Mouse (Mus musculus): ENCODE results near the gene Sf1. TPM values are rescaled to one million over a fixed set of nuclear protein-coding genes. Genes with fewer than 3 reads are reported as not detected.

The Sf1 gene
- polyA plus RNA-seq, 1 experiment from 2014 or later = 186 TPM

DNA sequence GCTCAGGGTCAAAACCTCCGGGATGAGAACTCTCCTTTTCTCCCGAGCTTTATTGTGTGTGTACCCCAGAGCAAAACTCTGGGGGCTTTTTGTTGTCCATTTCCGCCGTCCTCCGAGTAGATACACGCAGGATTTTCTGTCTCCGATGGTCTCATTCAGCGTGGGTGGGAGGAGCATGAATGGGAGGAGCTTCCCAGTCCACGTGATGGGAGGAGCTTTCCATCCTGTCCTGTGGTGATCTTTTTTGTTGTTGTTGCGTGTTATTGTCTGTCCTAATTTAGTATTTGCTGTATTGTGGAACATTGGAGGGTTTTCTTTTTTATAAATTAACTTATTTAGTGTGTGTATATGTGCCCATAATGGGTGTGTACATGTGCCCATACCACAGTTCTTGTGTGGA, 41.9 kb downstream of the Sf1 start:
- no peak for TF ChIP-seq CTCF (IDR thresholded peaks at IDR 0.05)
- peaks cover 11% of the 10 kb centered on the region for H3K27me3 ChIP-seq
- POLR2A ChIA-PET = interaction anchor here (1.1 kb wide), 1 partner anchor 9 kb away, joined by 3 read pairs; no protein-coding TSS in a partner anchor
- CTCF ChIA-PET = interaction anchor here (1.2 kb wide), 1 partner anchor 13 kb away, joined by 3 read pairs; no protein-coding TSS in a partner anchor
- in situ Hi-C loops (cut with MboI; ENCODE audit: low pct_unique_long_range_greater_than_20kb) = no loop called here
- DNase-seq (ENCODE audit: low read depth, low spot score) = no peak
- ATAC-seq = no peak

DNA sequence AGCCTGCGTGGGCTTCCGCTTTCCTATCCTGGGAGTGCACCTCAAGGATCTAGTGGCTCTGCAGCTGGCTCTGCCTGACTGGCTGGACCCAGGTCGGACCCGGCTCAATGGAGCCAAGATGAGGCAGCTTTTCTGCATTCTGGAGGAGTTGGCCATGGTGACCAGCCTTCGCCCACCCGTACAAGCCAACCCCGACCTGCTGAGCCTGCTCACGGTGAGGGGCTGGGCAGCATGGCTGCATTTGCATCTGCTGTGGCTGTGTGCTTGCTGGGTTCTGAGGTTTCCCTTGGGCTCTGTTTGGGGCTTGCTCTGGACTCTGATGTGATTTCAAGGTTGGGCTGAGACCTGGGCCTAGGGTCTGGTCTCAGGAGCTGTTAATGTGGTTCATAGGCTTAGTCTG, 43.6 kb downstream of the Sf1 start:
- in situ Hi-C loops (cut with MboI; ENCODE audit: low pct_unique_long_range_greater_than_20kb) = no loop called here
- DNase-seq (ENCODE audit: low read depth, low spot score) (no peak), ATAC-seq (no peak)
- POLR2A ChIA-PET = no interaction called here
- TF ChIP-seq CTCF (IDR thresholded peaks at IDR 0.05) = no peak
- peaks cover 13% of the 10 kb centered on the region for H3K27me3 ChIP-seq
- CTCF ChIA-PET = no interaction called here

DNA sequence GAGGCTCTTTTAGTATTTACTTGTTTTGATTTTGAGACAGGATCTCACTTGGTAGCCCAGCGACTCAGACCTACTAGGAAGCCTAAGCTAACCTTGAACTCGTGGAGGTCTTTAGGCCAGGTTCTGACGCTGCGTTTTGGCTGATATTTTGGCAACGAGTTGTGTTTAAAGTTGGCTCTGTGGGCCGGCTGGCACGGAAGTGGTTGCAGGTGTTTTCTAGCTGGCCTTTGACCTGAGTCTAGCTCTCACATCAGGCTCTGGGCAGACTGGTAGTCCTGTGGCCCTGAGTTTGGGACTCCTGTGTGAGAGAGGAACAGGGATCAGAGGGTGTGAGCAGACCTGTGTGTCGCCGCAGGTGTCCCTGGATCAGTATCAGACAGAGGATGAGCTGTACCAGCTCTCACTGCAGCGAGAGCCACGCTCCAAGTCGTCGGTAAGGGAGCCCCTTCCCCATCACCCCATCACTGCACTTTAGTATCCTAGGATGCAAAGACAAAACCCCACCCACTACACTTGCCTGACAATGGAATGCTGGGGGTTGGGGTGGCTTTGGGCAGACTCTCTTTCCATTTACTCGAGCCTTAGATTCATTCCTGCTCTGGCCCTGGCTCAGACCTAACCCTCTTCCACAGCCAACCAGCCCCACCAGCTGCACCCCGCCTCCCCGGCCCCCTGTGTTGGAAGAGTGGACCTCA, 44.5 kb downstream of the Sf1 start:
- ChIA-PET POLR2A (no interaction called here), CTCF (no interaction called here)
- ATAC-seq (no peak), DNase-seq (ENCODE audit: low read depth, low spot score) (no peak)
- no peak for TF ChIP-seq CTCF (IDR thresholded peaks at IDR 0.05)
- peaks cover 18% of the 10 kb centered on the region for H3K27me3 ChIP-seq
- in situ Hi-C loops (cut with MboI; ENCODE audit: low pct_unique_long_range_greater_than_20kb) = no loop called here

DNA sequence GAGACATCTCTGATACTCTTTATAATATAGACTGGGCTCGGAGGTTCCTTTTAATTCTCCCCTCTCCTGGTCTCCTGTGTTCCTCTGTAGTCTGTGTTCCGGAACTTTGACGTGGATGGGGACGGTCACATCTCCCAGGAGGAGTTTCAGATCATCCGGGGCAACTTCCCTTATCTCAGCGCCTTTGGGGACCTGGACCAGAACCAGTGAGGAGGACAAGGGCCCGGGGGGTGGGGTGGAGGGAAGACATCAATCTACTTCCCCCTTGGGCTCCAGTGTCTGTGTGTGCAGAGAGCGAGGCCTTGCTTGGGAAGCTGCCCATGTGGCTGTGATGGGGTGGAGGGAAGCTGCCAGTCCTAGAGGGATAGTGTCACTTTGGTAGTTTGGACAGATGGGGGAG, 45.3 kb downstream of the Sf1 start:
- in situ Hi-C loops (cut with MboI; ENCODE audit: low pct_unique_long_range_greater_than_20kb) = no loop called here
- DNase-seq (ENCODE audit: low read depth, low spot score) (no peak), ATAC-seq (no peak)
- TF ChIP-seq CTCF (IDR thresholded peaks at IDR 0.05) = no peak
- CTCF ChIA-PET = interaction anchor here (1.4 kb wide), 1 partner anchor 9 kb away, joined by 4 read pairs; no protein-coding TSS in a partner anchor
- H3K27me3 ChIP-seq = peaks cover 12% of the 10 kb centered on the region
- POLR2A ChIA-PET = interaction anchor here (0.5 kb wide), 1 partner anchor 214 kb away, joined by 4 read pairs; no protein-coding TSS in a partner anchor

DNA sequence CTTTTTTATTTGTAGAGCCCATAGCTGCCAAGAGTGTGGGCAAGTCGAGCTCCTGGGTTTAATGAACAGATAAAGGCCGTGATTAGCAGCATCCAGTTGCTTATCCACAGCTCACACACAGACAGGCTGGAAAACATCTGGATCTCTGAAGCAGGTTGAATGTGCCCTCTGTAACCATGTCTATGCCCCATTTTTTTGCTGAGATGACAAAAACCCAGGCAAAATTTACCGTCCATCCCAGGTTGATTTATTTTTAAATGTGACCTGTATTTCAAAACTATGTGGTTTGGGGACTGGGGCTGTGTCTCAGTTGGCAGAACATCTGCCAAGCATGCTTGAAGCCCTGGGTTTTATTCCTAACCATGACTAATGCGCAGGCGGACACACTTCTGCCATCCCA, 45.7 kb downstream of the Sf1 start:
- peaks cover 12% of the 10 kb centered on the region for H3K27me3 ChIP-seq
- in situ Hi-C loops (cut with MboI; ENCODE audit: low pct_unique_long_range_greater_than_20kb) = no loop called here
- TF ChIP-seq CTCF (IDR thresholded peaks at IDR 0.05) = no peak
- ATAC-seq (no peak), DNase-seq (ENCODE audit: low read depth, low spot score) (no peak)
- ChIA-PET POLR2A (interaction anchor here (0.5 kb wide), 1 partner anchor 214 kb away, joined by 4 read pairs; no protein-coding TSS in a partner anchor), CTCF (interaction anchor here (1.4 kb wide), 1 partner anchor 9 kb away, joined by 4 read pairs; no protein-coding TSS in a partner anchor)

DNA sequence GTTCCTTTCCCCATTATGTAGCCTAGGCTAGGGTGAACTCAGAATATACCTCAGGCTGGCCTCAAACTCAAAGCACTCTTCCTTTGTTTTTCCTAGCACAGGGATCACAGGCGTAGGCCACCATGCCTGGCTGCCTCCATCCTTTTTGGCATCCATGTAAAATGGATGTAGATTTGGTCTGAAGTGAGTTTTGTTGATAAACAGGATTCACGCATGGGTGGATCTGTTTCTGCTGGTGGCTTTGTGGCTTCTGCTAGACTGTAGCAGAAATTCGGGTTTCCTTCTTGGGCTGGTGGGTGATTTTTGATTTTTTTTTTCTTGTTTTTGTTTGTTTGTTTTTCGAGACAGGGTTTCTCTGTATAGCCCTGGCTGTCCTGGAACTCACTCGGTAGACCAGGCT, 46.4 kb downstream of the Sf1 start:
- no peak for DNase-seq (ENCODE audit: low read depth, low spot score)
- POLR2A ChIA-PET = interaction anchor here (0.6 kb wide), 1 partner anchor 43 kb away, joined by 4 read pairs; no protein-coding TSS in a partner anchor
- no peak for ATAC-seq
- in situ Hi-C loops (cut with MboI; ENCODE audit: low pct_unique_long_range_greater_than_20kb) = no loop called here
- CTCF ChIA-PET = interaction anchor here (1.4 kb wide), 1 partner anchor 8 kb away, joined by 4 read pairs; no protein-coding TSS in a partner anchor
- H3K27me3 ChIP-seq = peaks cover 12% of the 10 kb centered on the region
- TF ChIP-seq CTCF (IDR thresholded peaks at IDR 0.05) = no peak

DNA sequence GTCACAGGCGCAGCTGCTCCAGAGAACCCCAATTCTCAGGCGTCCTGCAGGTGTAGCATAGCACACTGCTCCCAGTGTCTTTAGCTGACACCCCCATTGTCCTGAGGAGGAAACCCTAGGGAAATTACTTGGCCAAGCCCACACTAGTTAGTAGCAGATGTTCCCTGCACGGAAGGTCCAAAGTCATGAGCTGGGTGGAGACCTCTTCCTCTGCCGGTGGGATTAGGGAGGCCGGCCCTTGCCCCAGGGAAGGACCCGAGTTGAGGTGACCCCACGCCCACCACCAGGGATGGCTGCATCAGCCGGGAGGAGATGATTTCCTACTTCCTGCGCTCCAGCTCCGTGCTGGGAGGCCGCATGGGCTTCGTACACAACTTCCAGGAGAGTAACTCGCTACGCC, 49.3 kb downstream of the Sf1 start:
- ATAC-seq (no peak), DNase-seq (ENCODE audit: low read depth, low spot score) (no peak)
- TF ChIP-seq CTCF (IDR thresholded peaks at IDR 0.05) = no peak
- ChIA-PET POLR2A (no interaction called here), CTCF (no interaction called here)
- H3K27me3 ChIP-seq = peaks cover 19% of the 10 kb centered on the region
- in situ Hi-C loops (cut with MboI; ENCODE audit: low pct_unique_long_range_greater_than_20kb) = no loop called here

DNA sequence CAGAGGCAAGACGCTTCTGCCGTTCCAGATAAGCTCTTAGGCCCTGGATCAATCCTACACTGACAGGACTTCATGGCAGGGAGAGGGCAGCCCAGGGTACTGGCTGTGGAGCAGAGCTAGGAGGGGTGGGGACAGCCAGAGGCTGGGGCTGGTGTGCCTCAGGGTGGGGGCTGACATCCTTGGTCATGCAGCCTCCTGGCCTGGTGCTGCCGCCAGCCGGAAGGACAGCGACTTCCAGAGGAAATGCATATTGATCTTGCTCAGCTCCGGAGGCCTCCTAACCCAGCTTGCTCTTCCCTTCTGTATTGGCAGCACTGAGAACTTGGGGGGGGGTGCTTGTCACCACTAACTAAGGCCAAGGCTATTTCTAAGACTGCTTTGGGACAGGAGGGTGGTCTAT, 52.0 kb downstream of the Sf1 start:
- H3K27me3 ChIP-seq = peaks cover 31% of the 10 kb centered on the region
- ChIA-PET CTCF (no interaction called here), POLR2A (interaction anchor here (1.0 kb wide), 1 partner anchor 10 kb away, joined by 3 read pairs; no protein-coding TSS in a partner anchor)
- in situ Hi-C loops (cut with MboI; ENCODE audit: low pct_unique_long_range_greater_than_20kb) = no loop called here
- ATAC-seq (no peak), DNase-seq (ENCODE audit: low read depth, low spot score) (no peak)
- no peak for TF ChIP-seq CTCF (IDR thresholded peaks at IDR 0.05)

DNA sequence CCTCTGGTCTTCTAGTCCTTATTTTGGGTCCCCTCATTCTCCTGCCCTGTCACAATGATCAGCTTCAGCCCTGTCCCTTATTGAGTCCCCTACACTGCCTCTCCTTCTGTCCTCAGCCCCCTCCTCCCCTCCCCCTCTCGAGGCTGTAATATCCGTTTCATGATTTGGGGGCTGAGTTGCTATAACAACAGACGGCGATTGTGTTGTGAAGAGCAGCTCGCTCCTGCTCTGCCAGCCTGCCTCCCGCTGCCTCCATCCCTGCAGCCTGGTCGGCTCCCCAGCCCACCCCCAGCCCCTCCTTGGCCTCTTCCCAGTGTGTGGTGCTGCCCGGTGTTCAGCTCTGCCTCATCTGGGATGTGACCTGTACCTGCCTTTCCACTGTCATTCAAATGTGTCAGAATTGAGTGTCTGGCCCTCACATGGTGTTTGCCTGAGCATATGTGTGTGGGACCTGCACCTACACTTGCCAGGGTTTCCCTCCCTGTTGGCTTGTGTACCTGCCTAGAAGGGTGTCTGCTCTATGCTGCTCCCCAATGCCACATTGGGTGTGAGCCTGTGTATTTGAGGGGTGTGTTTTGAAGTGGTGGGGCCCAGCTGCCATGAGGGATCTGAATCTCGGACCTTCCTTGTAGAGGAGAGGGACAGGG, 52.8 kb downstream of the Sf1 start:
- CTCF ChIA-PET = no interaction called here
- in situ Hi-C loops (cut with MboI; ENCODE audit: low pct_unique_long_range_greater_than_20kb) = no loop called here
- peaks cover 39% of the 10 kb centered on the region for H3K27me3 ChIP-seq
- DNase-seq (ENCODE audit: low read depth, low spot score) (no peak), ATAC-seq (no peak)
- no peak for TF ChIP-seq CTCF (IDR thresholded peaks at IDR 0.05)
- POLR2A ChIA-PET = interaction anchor here (0.7 kb wide), 1 partner anchor 195 kb away, joined by 3 read pairs; no protein-coding TSS in a partner anchor

DNA sequence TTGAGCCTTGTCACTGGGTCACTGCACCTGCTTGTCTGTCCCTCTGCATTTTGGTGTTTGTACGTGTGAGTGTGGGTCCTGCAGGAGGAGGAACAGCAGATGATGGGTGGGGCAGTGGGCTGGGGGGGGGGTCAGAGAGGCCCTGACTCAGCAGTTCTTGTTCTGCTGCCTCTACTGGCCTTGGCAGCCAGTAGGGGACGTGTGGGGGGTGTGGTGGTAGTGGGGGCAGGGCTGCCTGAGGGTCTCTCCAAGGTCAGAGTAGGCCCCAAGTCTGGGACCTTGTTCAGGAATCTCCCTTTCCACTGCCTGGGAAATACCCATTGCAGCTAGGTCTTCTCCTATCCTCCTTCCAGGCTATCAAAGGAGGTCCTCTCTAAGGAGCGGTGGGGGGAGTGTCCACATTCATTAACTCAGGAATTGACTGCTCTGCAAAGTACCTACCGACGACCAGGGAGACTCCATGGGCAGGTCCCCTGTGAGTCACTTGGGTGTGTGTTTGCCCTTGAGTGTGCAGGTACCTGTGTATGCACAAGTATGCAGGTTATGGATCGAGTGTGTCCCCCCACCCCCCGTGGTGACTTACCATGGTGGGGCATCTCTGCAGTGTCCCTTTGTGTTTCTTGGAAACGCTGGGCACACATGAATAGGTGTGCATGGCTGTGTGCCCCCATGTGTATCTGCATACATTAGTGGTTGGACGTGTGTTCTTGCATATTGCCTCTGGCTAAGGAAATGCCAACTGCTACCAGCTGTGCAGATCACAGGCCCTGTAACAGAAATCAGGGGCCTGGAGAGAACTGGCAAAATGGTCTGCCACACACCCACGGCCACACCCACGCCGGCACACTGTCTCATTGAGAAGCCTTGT, 53.6 kb downstream of the Sf1 start:
- H3K27me3 ChIP-seq = peaks cover 40% of the 10 kb centered on the region
- no peak for TF ChIP-seq CTCF (IDR thresholded peaks at IDR 0.05)
- POLR2A ChIA-PET = no interaction called here
- in situ Hi-C loops (cut with MboI; ENCODE audit: low pct_unique_long_range_greater_than_20kb) = no loop called here
- CTCF ChIA-PET = interaction anchor here (0.7 to 1.3 kb wide), 6 partner anchors 8 to 50 kb away, joined by 3 to 5 read pairs (median 3); no protein-coding TSS in a partner anchor
- ATAC-seq = no peak
- DNase-seq (ENCODE audit: low read depth, low spot score) = no peak
